Mouse (Mus musculus) lung, postnatal 4 days (tissue): ENCODE results near the gene Flrt3.

Experiments used
- DNase-seq, 2 experiments: peaks; one replicate each; pipeline ENCODE4 v3.0.0; 2021

Flrt3 gene

GRCm38 (mm10) chr2:140621730-140622337 lies 49.4 kb downstream of the Flrt3 start:
- peak in 1 of 2 experiments; percentile 18 for DNase-seq

GRCm38 (mm10) chr2:140615451-140615850 lies 55.8 kb downstream of the Flrt3 start:
- DNase-seq = no peak
